Mouse (Mus musculus) gastrocnemius, adult 2 months (tissue): ENCODE measurements around the gene Wfdc6a. TPM values are rescaled to one million over a fixed set of nuclear protein-coding genes. Genes with fewer than 3 reads are reported as not detected.
A peak's percentile ranks its signal among the peaks of the same experiment; 100 is the strongest.

Experiments used
- DNase-seq: peaks from one replicate; pipeline ENCODE4 v3.0.0; 2022
- H3K27ac ChIP-seq: fragments of 200-600 bp; 2 replicates; pipeline ENCODE4 v1.8.1; 2022; ENCODE audit warnings: mild to moderate bottlenecking
- H3K4me3 ChIP-seq: fragments of 200-600 bp; 2 replicates; pipeline ENCODE4 v1.8.1; 2022; ENCODE audit warnings: mild to moderate bottlenecking, moderate library complexity
- CTCF ChIP-seq: fragments of 200-600 bp; IDR thresholded peaks from 2 replicates; pipeline ENCODE4 v1.8.1; 2022; ENCODE audit warnings: antibody characterized with exemption, mild to moderate bottlenecking, moderate library complexity
- intact Hi-C: fragments of 180-260 bp; cut with DNase I; formaldehyde crosslinking; loops from one replicate; pipeline ENCODE4 v1.15.1; 2025
- total RNA-seq, 2 experiments: library from RNA; stranded (reverse); gene quantifications; 2 replicates each; pipeline ENCODE4 v1.2.3; 2021

Wfdc6a gene
- total RNA-seq, 2 experiments from 2014 or later: not detected

- intact Hi-C loops: no loop called here
- Histone ChIP-seq H3K27ac (no peak overlapping the region), H3K4me3 (no peak overlapping the region)
- no peak for TF ChIP-seq CTCF
- no peak for DNase-seq
Measured at GRCm38 (mm10) chr2:164564346-164564745, 20.9 kb downstream of the Wfdc6a start.

- Histone ChIP-seq H3K4me3 (peak overlapping the region; percentile 66), H3K27ac (no peak overlapping the region; the same call in 1 of the 2 replicates)
- peak; percentile 52 for TF ChIP-seq CTCF
- intact Hi-C loops: no loop called here
- DNase-seq: peak; percentile 29
Measured at GRCm38 (mm10) chr2:164563339-164564038, 21.8 kb downstream of the Wfdc6a start.

- Histone ChIP-seq H3K27ac (no peak within 1 kb of the TSS), H3K4me3 (peak within 1 kb of the TSS; percentile 66)
- peak; percentile 66 for DNase-seq
- intact Hi-C loops: no loop called here
- no peak for TF ChIP-seq CTCF
Measured at GRCm38 (mm10) chr2:164562391-164563188, 22.7 kb downstream of the Wfdc6a start, which contains the start of gene Wfdc2. TSS of gene Wfdc2 (plus strand) at chr2:164562413.

- Histone ChIP-seq H3K4me3 (no peak overlapping the region), H3K27ac (no peak overlapping the region)
- TF ChIP-seq CTCF: no peak
- intact Hi-C loops: no loop called here
- DNase-seq: no peak
Measured at GRCm38 (mm10) chr2:164560106-164560505, 25.1 kb downstream of the Wfdc6a start.

- TF ChIP-seq CTCF: no peak
- intact Hi-C loops: no loop called here
- H3K27ac ChIP-seq: no peak overlapping the region
- H3K4me3 ChIP-seq: no peak overlapping the region
- no peak for DNase-seq
Measured at GRCm38 (mm10) chr2:164558991-164559645, 26.1 kb downstream of the Wfdc6a start.

- intact Hi-C loops: no loop called here
- DNase-seq: no peak
- TF ChIP-seq CTCF: no peak
- Histone ChIP-seq H3K4me3 (no peak overlapping the region), H3K27ac (no peak overlapping the region)
Measured at GRCm38 (mm10) chr2:164558426-164558825, 26.8 kb downstream of the Wfdc6a start.

- intact Hi-C loops: no loop called here
- no peak overlapping the region for H3K4me3 ChIP-seq
- DNase-seq: no peak
- TF ChIP-seq CTCF: no peak
- H3K27ac ChIP-seq: no peak overlapping the region
Measured at GRCm38 (mm10) chr2:164551502-164551901, 33.7 kb downstream of the Wfdc6a start.

- H3K4me3 ChIP-seq: no peak overlapping the region
- DNase-seq: no peak
- TF ChIP-seq CTCF: no peak
- intact Hi-C loops: no loop called here
- no peak overlapping the region for H3K27ac ChIP-seq
Measured at GRCm38 (mm10) chr2:164550895-164551269, 34.4 kb downstream of the Wfdc6a start.

GRCm38 (mm10) chr2:164549963-164550894 is 35.0 kb downstream of the Wfdc6a start:
- intact Hi-C loops: no loop called here
- DNase-seq: no peak
- no peak for TF ChIP-seq CTCF
- Histone ChIP-seq H3K27ac (no peak overlapping the region), H3K4me3 (no peak overlapping the region)

- TF ChIP-seq CTCF: no peak
- Histone ChIP-seq H3K4me3 (no peak overlapping the region), H3K27ac (no peak overlapping the region)
- intact Hi-C loops: no loop called here
- no peak for DNase-seq
Measured at GRCm38 (mm10) chr2:164549338-164549737, 35.9 kb downstream of the Wfdc6a start.

GRCm38 (mm10) chr2:164544454-164545097 is 40.7 kb downstream of the Wfdc6a start:
- no peak for DNase-seq
- intact Hi-C loops: no loop called here
- Histone ChIP-seq H3K4me3 (no peak overlapping the region), H3K27ac (no peak overlapping the region)
- no peak for TF ChIP-seq CTCF

- no peak overlapping the region for H3K4me3 ChIP-seq
- H3K27ac ChIP-seq: no peak overlapping the region
- intact Hi-C loops: no loop called here
- no peak for DNase-seq
- TF ChIP-seq CTCF: no peak
Measured at GRCm38 (mm10) chr2:164543745-164544144, 41.5 kb downstream of the Wfdc6a start.
